Mouse (Mus musculus) limb, embryonic 14.5 days (tissue): ENCODE results near the gene Chrng. TPM values are rescaled to one million over a fixed set of nuclear protein-coding genes. Genes with fewer than 3 reads are reported as not detected.

Source experiments
- ATAC-seq: fragments of 200-750 bp; cut with Nextera tagmentation; 2 replicates; pipeline ENCODE4 v1.8.0; 2017; ENCODE audit warnings: low read depth, moderate number of reproducible peaks, moderate TSS enrichment; ENCODE audit not compliant: low FRiP score
- DNase-seq: peaks from one replicate; pipeline ENCODE4 v3.0.0-alpha.2; 2015; ENCODE audit warnings: low spot score
- H3K27ac ChIP-seq: fragments of 300-500 bp; sonication (generic); replicated peaks from 2 replicates; pipeline ENCODE4 v1.5.1; 2014; ENCODE audit warnings: low read depth, mild to moderate bottlenecking, low read length, moderate library complexity, mixed read lengths
- H3K27me3 ChIP-seq: fragments of 300-500 bp; sonication (generic); 2 replicates; pipeline ENCODE4 v1.6.1; 2014; ENCODE audit warnings: low read length, mixed read lengths; ENCODE audit not compliant: control insufficient read depth, insufficient read depth
- H3K36me3 ChIP-seq: fragments of 300-500 bp; sonication (generic); 2 replicates; pipeline ENCODE4 v1.6.1; 2014; ENCODE audit warnings: mild to moderate bottlenecking, low read length, moderate library complexity, mixed read lengths; ENCODE audit not compliant: control insufficient read depth, insufficient read depth
- H3K4me1 ChIP-seq: fragments of 300-500 bp; sonication (generic); 2 replicates; pipeline ENCODE4 v1.6.1; 2014; ENCODE audit warnings: antibody characterized with exemption, low read length, mixed read lengths; ENCODE audit not compliant: control insufficient read depth, insufficient read depth
- H3K4me2 ChIP-seq: fragments of 300-500 bp; sonication (generic); replicated peaks from 2 replicates; pipeline ENCODE4 v1.6.1; 2014; ENCODE audit warnings: low read depth, mild to moderate bottlenecking, low read length, moderate library complexity; ENCODE audit not compliant: severe bottlenecking
- H3K4me3 ChIP-seq: fragments of 300-500 bp; sonication (generic); replicated peaks from 2 replicates; pipeline ENCODE4 v1.5.1; 2014; ENCODE audit warnings: low read length
- H3K9ac ChIP-seq: fragments of 300-500 bp; sonication (generic); 2 replicates; pipeline ENCODE4 v1.6.1; 2014; ENCODE audit warnings: mild to moderate bottlenecking, low read depth, low read length, moderate library complexity; ENCODE audit not compliant: severe bottlenecking
- H3K9me3 ChIP-seq: fragments of 300-500 bp; sonication (generic); 2 replicates; pipeline ENCODE4 v1.6.1; 2016; ENCODE audit warnings: low read length; ENCODE audit not compliant: control insufficient read depth
- POLR2A ChIP-seq: fragments of 200-500 bp; IDR thresholded peaks from 2 replicates; pipeline ENCODE4 v1.8.0; 2012; ENCODE audit warnings: inconsistent platforms, mild to moderate bottlenecking, moderate library complexity, borderline replicate concordance; ENCODE audit not compliant: insufficient read depth, insufficient read length; ENCODE audit errors: extremely low read depth
- WGBS: fragments of 180-500 bp; shearing (Covaris S2); extraction: QIAGEN DNeasy Blood & Tissue Kit; methylation state at CpG from one replicate; pipeline ENCODE4 v1.1.7; 2014; 5-methylcytosine and 5-hydroxymethylcytosine counted together
- polyA plus RNA-seq, 2 experiments: library from polyadenylated mRNA; depleted of rRNA in 1 of 2; stranded (reverse) in 1 of 2; unstranded in 1 of 2; fragments of >200 nt; fragmentation: Nextera tagmentation in 1 of 2; extraction: Ambion mirVana in 1 of 2; gene quantifications; 2 replicates each; pipeline versions ENCODE4 v1.2.1 to v1.2.3; 2012 to 2014

Chrng gene
- polyA plus RNA-seq, 2 experiments: 29.3 to 44.7 TPM

DNA sequence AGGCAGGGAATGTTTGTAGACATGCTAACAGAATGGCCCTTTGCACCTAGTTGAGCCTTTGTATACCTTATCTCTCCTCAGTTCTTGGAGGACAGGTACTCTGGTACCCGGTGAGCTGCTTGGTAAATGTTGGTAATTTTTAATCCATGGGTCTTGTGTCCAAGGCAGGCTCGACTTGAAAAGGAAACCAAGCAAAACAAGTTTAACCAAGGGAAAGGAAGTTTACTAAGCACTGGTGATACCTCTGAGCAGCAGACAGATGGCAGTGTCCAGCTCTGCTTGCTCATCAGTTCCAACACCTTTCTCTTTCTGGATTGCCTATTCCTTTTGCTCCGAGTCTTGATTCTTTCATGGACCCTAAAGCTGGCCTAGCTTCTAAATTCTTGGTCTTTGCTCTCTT is 13.5 kb downstream of the Chrng start:
- Histone ChIP-seq H3K4me2 (no peak overlapping the region), H3K4me3 (no peak overlapping the region), H3K9ac (no peak overlapping the region), H3K36me3 (peaks cover 39% of the 10 kb centered on the region), H3K9me3 (no peaks in the 10 kb centered on the region), H3K27ac (no peak overlapping the region), H3K27me3 (no peaks in the 10 kb centered on the region), H3K4me1 (peaks cover 15% of the 10 kb centered on the region; the same call in 1 of the 2 replicates)
- TF ChIP-seq POLR2A: no peak
- ATAC-seq: no peak
- DNase-seq: no peak
- WGBS: 72% methylated on average over 3 of the region's 3 CpGs

DNA sequence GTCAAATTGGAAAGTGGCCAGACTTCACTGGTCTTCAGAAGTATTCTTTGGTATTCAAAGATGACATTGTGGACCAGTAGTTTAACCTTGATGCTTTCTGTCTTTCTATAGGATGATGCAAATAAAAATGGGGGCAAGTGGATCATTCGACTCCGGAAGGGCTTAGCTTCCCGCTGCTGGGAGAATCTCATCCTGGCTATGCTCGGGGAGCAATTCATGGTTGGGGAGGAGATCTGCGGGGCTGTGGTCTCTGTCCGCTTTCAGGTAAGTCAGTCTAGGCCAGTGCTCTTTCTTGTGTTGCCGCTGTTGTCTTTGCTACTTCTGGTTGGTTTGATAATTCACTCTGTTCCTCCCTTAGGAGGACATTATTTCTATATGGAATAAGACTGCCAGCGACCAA is 21.3 kb downstream of the Chrng start:
- Histone ChIP-seq H3K36me3 (peaks cover 97% of the 10 kb centered on the region), H3K9me3 (no peaks in the 10 kb centered on the region), H3K9ac (no peak overlapping the region), H3K4me3 (no peak overlapping the region), H3K27me3 (no peaks in the 10 kb centered on the region), H3K4me2 (no peak overlapping the region), H3K4me1 (no peaks in the 10 kb centered on the region), H3K27ac (no peak overlapping the region)
- no peak for DNase-seq
- no peak for TF ChIP-seq POLR2A
- WGBS: 96% methylated on average over 8 of the region's 8 CpGs
- ATAC-seq: no peak

DNA sequence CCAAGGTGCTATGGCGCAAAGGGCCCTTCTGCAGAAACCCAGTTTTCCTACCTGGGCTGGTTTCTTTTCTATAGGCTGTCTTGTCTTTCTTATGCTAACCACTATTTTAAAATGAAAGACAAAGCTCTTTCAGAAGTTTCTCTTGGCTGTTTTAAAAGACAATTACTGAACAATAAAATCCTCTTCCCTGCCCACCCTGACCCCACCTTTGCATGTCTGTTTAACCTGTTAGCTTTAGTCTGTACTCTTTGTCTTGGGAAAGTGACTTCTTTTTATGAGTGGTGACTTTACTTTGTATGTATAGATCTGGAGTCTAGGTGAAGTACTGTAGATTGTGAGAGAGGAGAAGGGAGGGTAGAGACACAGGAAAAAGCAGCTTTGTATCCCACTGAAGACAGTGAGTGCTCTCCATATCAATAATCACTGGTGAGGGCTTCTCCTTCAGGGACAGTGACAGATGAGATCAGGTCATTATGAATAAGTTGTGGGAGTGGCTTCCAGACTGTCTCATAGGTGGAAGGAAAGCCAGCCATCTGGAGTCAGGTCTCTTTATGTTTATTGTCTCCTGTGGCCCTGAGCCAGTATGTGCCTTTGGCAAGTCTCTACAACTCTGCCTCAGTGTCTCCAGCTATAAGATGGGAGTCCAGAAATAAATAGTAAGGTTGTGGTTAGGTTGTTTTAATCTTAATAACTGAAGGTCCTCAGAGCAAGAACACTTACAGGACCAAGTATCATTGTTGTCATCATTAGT is 22.1 kb downstream of the Chrng start:
- ATAC-seq (no peak), DNase-seq (no peak)
- no peak overlapping the region for H3K9ac ChIP-seq
- no peaks in the 10 kb centered on the region for H3K27me3 ChIP-seq
- no peaks in the 10 kb centered on the region for H3K9me3 ChIP-seq
- no peak overlapping the region for H3K4me2 ChIP-seq
- 88% methylated on average over 1 of the region's 1 CpGs for WGBS
- H3K4me1 ChIP-seq: no peaks in the 10 kb centered on the region
- no peak overlapping the region for H3K4me3 ChIP-seq
- no peak for TF ChIP-seq POLR2A
- no peak overlapping the region for H3K27ac ChIP-seq
- peaks cover 96% of the 10 kb centered on the region for H3K36me3 ChIP-seq

DNA sequence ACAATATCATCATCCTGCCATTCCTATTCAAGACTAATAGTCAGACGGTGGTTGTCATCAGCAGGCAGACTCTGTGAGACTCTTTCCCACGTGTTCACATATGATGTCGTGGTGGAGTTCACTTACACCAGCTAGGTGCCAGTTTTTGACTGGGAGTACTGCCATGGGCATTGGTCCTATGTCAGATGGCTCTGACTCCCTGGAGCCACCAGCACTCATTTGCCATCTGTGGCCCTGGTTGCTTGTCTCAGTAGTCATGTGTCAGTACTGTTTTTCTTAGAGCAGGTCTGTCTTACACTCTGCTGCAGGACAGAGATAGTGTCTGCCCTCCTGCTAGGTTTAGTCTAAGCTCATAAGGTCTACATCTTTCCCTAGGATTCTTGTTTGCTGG is 22.7 kb downstream of the Chrng start:
- 95% methylated on average over 3 of the region's 3 CpGs for WGBS
- H3K36me3 ChIP-seq: peaks cover 95% of the 10 kb centered on the region

DNA sequence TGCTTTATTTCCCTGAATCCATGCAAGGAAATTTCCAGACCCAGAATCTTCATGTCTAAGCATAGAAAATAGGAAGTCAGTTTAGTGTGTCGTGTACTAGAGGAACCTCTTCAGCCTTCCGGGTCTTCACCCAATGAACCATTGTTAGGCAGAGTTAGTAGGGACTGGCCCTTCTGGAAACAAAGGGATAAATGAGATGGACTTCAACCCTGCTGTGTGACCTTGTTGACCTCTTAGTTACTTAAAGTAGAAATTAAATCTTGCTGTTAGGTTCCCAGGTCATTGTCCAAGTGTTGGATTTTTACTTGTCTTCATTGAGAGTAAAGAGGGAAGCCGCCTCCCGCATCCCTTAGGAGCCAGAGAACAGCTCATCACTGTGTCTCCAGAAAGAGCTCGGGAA is 26.1 kb downstream of the Chrng start:
- ATAC-seq: no peak
- H3K36me3 ChIP-seq: peaks cover 86% of the 10 kb centered on the region

More for the DNA sequence above, 22.7 kb downstream of the Chrng start:
- H3K27ac ChIP-seq: no peak overlapping the region
- DNase-seq: no peak
- no peak overlapping the region for H3K9ac ChIP-seq
- no peak for TF ChIP-seq POLR2A
- no peak overlapping the region for H3K4me2 ChIP-seq
- H3K27me3 ChIP-seq: no peaks in the 10 kb centered on the region
- no peaks in the 10 kb centered on the region for H3K9me3 ChIP-seq
- ATAC-seq: no peak
- no peaks in the 10 kb centered on the region for H3K4me1 ChIP-seq
- no peak overlapping the region for H3K4me3 ChIP-seq

DNA sequence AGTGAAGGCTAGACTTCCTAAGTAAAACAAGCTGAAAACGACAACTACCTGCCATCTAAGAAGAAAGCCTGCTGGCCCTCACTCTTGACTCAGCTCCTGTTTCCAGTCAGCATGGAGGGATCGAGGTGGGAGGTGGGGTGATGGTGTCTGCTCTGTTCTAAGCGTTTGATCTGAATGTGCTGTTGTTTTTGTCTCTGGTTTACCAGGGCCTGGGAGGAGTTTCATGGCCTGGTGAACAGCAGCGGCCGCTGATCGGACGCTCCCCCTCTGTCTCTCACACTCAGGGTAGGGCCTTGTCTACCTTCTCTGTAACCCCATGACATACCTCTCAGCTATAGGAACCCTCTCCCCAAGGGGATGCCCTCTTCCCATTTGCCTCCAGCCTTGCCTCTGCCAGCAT is 27.7 kb downstream of the Chrng start:
- no peak for TF ChIP-seq POLR2A
- ATAC-seq: no peak
- no peaks in the 10 kb centered on the region for H3K4me1 ChIP-seq
- H3K9me3 ChIP-seq: no peaks in the 10 kb centered on the region
- H3K36me3 ChIP-seq: peaks cover 76% of the 10 kb centered on the region
- H3K9ac ChIP-seq: no peak overlapping the region
- H3K27ac ChIP-seq: no peak overlapping the region
- H3K4me3 ChIP-seq: no peak overlapping the region
- no peak for DNase-seq
- H3K27me3 ChIP-seq: no peaks in the 10 kb centered on the region
- no peak overlapping the region for H3K4me2 ChIP-seq
- 70% methylated on average over 7 of the region's 7 CpGs for WGBS

More for the DNA sequence above, 26.1 kb downstream of the Chrng start:
- Histone ChIP-seq H3K9me3 (no peaks in the 10 kb centered on the region), H3K9ac (no peak overlapping the region), H3K27ac (no peak overlapping the region), H3K4me2 (no peak overlapping the region), H3K27me3 (no peaks in the 10 kb centered on the region), H3K4me1 (no peaks in the 10 kb centered on the region), H3K4me3 (no peak overlapping the region)
- WGBS: 93% methylated on average over 5 of the region's 5 CpGs
- no peak for DNase-seq
- TF ChIP-seq POLR2A: no peak
